Mouse (Mus musculus): ENCODE data around the gene Ubxn6. TPM values are rescaled to one million over a fixed set of nuclear protein-coding genes. Genes with fewer than 3 reads are reported as not detected.

The Ubxn6 gene
- polyA plus RNA-seq (2014; fragmentation: Illumina TruSeq; extraction: RNeasy Lipid Tissue Mini Kit (QIAGEN cat#74804); ENCODE audit: low read depth, low replicate concordance), result 15.0 TPM

DNA sequence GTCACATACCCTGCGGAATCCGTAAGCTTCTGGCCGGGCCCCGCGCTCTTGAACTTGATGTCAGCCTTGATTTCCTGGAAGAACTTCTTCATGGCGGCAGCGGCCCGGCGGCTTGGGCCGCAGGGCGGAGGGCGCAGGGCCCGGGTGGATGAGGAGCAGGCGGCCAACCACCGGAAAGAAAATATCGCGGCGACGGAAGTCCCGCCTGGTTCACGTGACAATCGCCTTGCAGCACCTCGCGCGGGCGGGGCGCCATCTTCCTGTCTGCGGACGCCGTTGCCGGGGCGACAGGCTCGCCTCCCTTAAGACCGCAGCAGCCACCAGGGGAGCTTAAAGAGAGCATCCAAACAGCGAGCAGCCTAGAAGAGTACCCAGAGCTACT lies at the start of gene Ubxn6:
Gene Ubxn6 (minus strand): TSS at position 202 of the 382 bp plus-strand sequence.

DNA sequence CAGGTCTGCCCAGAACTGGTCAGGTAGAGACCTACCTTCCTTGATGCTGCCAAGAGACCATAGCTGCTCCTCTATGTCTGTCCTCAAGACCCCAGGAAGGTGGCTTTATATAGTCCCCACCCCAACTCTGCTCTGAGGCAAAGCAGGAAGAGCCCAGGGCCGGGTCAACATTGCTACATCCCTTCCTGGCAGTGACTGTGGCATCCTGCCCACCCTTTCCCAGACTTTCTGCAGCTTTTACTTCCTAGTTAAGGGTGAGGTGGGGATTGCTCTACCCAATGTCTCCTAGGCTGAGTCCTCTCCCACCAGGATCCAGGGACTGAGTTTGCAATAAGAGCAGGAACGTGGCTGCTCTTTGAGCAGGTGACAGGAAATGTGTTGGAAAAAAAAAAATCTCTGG lies 47.0 kb upstream of the Ubxn6 start, which contains the start of gene Lrg1:
Gene Lrg1 (minus strand): TSS at position 176 of the 400 bp plus-strand sequence.

DNA sequence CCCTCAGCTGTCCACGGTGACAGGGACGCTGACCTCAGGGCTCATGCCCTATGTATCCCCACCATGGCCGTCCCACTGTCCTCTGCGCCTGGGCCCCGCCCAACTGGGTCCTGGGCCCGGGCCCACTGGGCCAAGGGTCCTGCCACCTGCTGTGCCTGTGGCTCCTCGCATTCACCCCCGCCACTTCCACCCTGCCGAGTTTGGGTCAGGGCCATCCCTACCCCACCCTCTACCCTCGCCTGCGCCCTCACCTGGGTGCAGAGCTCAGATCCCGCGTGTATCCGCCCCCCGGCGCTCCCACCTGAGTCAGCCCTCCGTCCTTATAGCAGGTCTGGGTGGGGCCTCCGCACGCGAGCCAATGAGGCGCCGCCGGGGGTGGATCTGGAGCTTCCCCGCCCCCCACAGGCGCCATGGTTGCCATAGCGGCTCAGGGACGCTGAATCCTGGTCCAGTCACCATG lies 42.5 kb upstream of the Ubxn6 start, which contains the start of gene Plin5:
Gene Plin5 (minus strand): TSS at position 346 of the 460 bp plus-strand sequence.

DNA sequence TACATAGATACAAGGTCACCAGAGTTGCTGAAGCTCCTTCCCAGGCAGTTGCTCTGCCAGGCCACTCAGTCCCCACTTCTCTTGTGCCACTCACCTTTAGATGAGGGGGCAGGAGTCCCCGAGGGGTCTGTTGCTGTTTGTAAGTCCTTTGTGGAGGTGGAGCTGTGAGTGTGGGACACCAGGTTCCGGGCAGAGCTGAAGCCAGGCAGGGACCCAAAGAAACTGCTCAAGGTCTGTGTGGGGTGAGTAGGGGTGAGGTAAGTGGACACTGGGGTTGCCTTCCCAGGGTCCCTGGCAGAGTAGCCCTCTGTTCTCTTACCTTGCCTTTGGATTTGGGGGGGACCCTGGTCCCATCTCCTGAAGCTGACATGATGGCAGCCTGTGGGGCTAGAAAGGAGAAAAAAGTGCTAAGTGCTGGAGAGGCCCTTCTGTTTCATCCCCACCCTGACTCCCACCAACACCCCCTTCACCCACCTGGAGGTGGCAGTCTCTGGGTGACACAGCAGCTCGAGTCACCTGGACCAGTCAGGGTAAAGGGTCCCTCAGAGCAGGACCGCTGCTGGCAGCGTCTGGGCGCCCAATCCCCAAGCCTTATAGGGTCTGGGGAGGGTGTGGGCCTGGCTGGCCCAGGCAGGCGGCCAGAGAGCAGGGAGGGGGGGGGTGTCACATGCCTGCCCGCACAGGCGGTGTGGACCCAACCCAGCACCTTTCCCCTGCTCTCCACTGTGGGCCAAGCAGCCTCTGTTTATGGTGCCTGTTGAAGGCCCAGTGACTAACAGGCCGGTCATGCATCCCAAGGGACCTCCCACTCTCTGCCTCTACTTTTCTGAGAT lies 34.6 kb upstream of the Ubxn6 start, which contains the start of gene Plin4:
Gene Plin4 (minus strand): TSS at position 585 of the 833 bp plus-strand sequence.

DNA sequence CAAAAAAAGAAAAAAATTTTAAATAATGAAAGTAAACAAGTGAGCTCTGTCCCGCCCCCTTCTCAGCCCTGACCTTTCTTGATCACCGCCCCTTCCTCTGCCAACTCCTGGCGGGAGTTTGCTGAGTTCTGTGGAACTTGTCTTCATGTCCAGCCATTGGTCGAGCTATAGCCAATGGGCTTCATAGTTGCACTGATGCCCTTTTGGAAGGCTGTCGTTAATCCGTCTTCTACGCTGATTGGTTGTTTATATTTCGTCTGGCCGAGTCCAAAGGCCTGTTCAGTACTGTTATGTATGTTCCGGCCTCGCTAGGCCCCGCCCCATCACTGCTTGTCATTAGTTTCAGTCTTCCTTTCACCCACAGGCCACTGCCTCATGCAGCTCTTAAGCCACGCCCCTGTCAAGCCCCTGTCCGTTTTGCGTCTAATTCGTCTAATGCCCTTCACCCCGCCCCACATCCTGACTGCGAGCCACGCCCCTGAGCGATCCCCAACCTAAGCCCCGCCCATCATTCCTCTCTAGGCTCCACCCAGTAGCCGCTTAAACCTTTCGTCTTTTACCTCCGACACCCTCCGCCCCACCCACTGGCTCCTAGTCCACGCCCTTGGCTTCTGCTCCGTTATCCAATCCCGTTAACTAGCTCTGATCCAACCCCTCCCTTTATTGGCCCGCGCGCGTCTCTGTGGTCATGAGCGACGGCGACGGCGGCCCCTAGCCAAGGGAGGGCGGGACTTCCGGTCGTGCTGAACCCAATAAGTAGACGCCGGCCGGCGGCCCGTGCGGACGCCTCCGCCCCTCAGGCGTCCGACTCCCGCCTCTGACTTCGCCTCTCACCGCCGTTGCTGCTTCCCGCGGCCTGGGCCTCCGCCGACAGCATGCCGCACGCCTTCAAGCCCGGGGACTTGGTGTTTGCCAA lies 4.3 kb upstream of the Ubxn6 start, which contains the start of gene Hdgfl2:
Gene Hdgfl2 (plus strand): TSS at position 755 of the 916 bp plus-strand sequence.

DNA sequence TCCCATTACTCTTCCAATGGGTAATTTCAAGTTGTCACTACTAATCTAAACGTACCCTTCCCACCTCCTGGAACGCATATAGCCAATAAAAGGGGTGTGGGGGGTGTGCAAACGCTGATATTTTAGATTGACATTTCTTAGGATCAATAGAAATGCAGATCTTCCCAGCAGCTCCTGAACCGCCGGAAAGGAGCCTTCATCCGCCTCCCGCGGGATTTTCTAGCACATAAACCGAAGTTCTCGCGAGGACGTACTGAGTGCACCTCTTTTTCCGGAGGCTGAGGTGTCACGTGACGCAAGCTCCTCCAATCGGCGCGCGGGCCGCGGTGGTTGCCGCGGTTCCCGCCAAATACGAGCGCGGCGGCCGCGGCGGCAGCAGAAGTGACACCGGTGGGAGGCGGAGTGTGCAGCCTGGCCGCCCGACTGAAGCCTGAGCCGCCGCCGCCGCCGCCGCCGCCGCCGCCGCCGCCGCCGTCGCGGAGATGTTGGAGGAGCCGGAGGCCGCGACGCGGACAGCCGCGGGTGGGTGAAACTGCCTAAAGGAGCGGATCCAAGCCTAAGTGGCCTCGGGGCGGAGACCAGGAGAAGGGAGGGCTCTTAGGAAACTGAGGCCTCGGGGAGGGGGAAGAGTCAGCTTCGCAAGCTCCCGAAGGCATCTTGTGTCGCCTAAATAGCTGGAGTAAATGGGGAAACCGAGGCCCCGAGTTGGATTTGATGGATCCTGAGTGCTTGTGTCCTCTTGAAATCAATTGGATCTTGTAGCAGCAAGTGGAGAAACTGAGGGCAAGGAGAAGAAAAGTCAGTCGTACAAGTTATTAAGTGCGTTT lies 34.6 kb downstream of the Ubxn6 start, which contains the start of gene Chaf1a:
Gene Chaf1a (plus strand): TSS at position 410 of the 827 bp plus-strand sequence.

DNA sequence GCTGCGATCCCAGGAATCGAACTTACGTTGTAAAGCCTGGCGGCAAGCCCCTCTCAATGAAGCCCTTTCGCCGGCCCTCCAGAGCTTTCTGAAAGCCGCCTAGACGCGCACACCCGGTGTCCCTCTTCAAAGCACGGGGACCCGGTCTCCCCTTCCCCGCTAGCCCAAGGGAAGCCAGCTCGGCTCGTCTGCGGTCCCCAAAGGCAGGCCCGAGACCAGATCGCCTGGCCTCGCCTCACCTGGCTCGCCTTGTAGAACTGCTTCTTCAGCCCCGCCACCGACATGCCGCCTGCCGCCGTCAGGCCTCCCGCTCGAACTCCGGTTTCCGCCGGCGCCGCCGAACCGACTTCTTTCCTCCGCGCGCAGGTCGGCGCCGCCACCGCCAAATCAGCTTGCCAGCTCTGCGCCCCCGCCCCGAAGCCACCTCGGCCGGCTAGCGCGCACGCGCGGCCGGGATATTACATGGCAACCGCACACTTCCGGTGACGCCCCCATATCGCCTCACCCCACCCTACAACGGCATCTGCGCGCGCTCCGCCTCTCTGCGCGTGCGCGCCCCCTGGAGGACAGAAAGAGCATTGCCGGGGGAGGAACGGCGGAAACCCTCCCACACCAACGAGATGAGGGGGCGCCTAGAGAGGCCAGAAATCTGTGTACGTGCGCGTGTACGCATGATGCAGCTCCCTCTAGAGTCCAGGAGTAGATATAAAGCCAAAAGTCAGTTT lies 38.5 kb downstream of the Ubxn6 start, which contains the start of gene Sh3gl1:
Gene Sh3gl1 (minus strand): TSS at position 460 of the 725 bp plus-strand sequence.

Other genes with a start within 250 kb of the Ubxn6 start
- gene Zfp119a, start 196.1 kb downstream of the Ubxn6 start, polyA plus RNA-seq (2014; fragmentation: Illumina TruSeq; extraction: RNeasy Lipid Tissue Mini Kit (QIAGEN cat#74804); ENCODE audit: low read depth, low replicate concordance), result 15.8 TPM
- 23.9 TPM for gene Zfp959, start 182.9 kb downstream of the Ubxn6 start, polyA plus RNA-seq (2014; fragmentation: Illumina TruSeq; extraction: RNeasy Lipid Tissue Mini Kit (QIAGEN cat#74804); ENCODE audit: low read depth, low replicate concordance)
- gene Zfp119b, start 125.5 kb downstream of the Ubxn6 start, polyA plus RNA-seq (2014; fragmentation: Illumina TruSeq; extraction: RNeasy Lipid Tissue Mini Kit (QIAGEN cat#74804); ENCODE audit: low read depth, low replicate concordance), result 11.8 TPM
- not detected for gene Ebi3, start 122.4 kb downstream of the Ubxn6 start, polyA plus RNA-seq (2014; fragmentation: Illumina TruSeq; extraction: RNeasy Lipid Tissue Mini Kit (QIAGEN cat#74804); ENCODE audit: low read depth, low replicate concordance)
- gene Yju2, start 115.9 kb downstream of the Ubxn6 start, polyA plus RNA-seq (2014; fragmentation: Illumina TruSeq; extraction: RNeasy Lipid Tissue Mini Kit (QIAGEN cat#74804); ENCODE audit: low read depth, low replicate concordance), result 0.45 TPM
- gene Shd, start 104.6 kb downstream of the Ubxn6 start, polyA plus RNA-seq (2014; fragmentation: Illumina TruSeq; extraction: RNeasy Lipid Tissue Mini Kit (QIAGEN cat#74804); ENCODE audit: low read depth, low replicate concordance), result not detected
- not detected for gene Fsd1, start 88.5 kb downstream of the Ubxn6 start, polyA plus RNA-seq (2014; fragmentation: Illumina TruSeq; extraction: RNeasy Lipid Tissue Mini Kit (QIAGEN cat#74804); ENCODE audit: low read depth, low replicate concordance)
- gene Stap2, start 69.4 kb downstream of the Ubxn6 start, polyA plus RNA-seq (2014; fragmentation: Illumina TruSeq; extraction: RNeasy Lipid Tissue Mini Kit (QIAGEN cat#74804); ENCODE audit: low read depth, low replicate concordance), result 10.6 TPM
- gene Mpnd, start 69.3 kb downstream of the Ubxn6 start, polyA plus RNA-seq (2014; fragmentation: Illumina TruSeq; extraction: RNeasy Lipid Tissue Mini Kit (QIAGEN cat#74804); ENCODE audit: low read depth, low replicate concordance), result 1.8 TPM
- gene Sh3gl1, start 38.4 kb downstream of the Ubxn6 start, polyA plus RNA-seq (2014; fragmentation: Illumina TruSeq; extraction: RNeasy Lipid Tissue Mini Kit (QIAGEN cat#74804); ENCODE audit: low read depth, low replicate concordance), result 0.42 TPM
- gene Chaf1a, start 34.6 kb downstream of the Ubxn6 start, polyA plus RNA-seq (2014; fragmentation: Illumina TruSeq; extraction: RNeasy Lipid Tissue Mini Kit (QIAGEN cat#74804); ENCODE audit: low read depth, low replicate concordance), result 0.13 TPM
- gene Hdgfl2, start 4.6 kb upstream of the Ubxn6 start, polyA plus RNA-seq (2014; fragmentation: Illumina TruSeq; extraction: RNeasy Lipid Tissue Mini Kit (QIAGEN cat#74804); ENCODE audit: low read depth, low replicate concordance), result 4.5 TPM
- 0.24 TPM for gene Plin4, start 34.8 kb upstream of the Ubxn6 start, polyA plus RNA-seq (2014; fragmentation: Illumina TruSeq; extraction: RNeasy Lipid Tissue Mini Kit (QIAGEN cat#74804); ENCODE audit: low read depth, low replicate concordance)
- gene Plin5, start 42.6 kb upstream of the Ubxn6 start, polyA plus RNA-seq (2014; fragmentation: Illumina TruSeq; extraction: RNeasy Lipid Tissue Mini Kit (QIAGEN cat#74804); ENCODE audit: low read depth, low replicate concordance), result 8.7 TPM
- gene Lrg1, start 47.0 kb upstream of the Ubxn6 start, polyA plus RNA-seq (2014; fragmentation: Illumina TruSeq; extraction: RNeasy Lipid Tissue Mini Kit (QIAGEN cat#74804); ENCODE audit: low read depth, low replicate concordance), result 5.9 TPM
- gene Sema6b, start 65.3 kb upstream of the Ubxn6 start, polyA plus RNA-seq (2014; fragmentation: Illumina TruSeq; extraction: RNeasy Lipid Tissue Mini Kit (QIAGEN cat#74804); ENCODE audit: low read depth, low replicate concordance), result not detected
- 7.9 TPM for gene Tnfaip8l1, start 87.4 kb upstream of the Ubxn6 start, polyA plus RNA-seq (2014; fragmentation: Illumina TruSeq; extraction: RNeasy Lipid Tissue Mini Kit (QIAGEN cat#74804); ENCODE audit: low read depth, low replicate concordance)
- gene Mydgf, start 108.9 kb upstream of the Ubxn6 start, polyA plus RNA-seq (2014; fragmentation: Illumina TruSeq; extraction: RNeasy Lipid Tissue Mini Kit (QIAGEN cat#74804); ENCODE audit: low read depth, low replicate concordance), result 15.3 TPM
- 1.1 TPM for gene Dpp9, start 143.9 kb upstream of the Ubxn6 start, polyA plus RNA-seq (2014; fragmentation: Illumina TruSeq; extraction: RNeasy Lipid Tissue Mini Kit (QIAGEN cat#74804); ENCODE audit: low read depth, low replicate concordance)
- gene Fem1a, start 181.8 kb upstream of the Ubxn6 start, polyA plus RNA-seq (2014; fragmentation: Illumina TruSeq; extraction: RNeasy Lipid Tissue Mini Kit (QIAGEN cat#74804); ENCODE audit: low read depth, low replicate concordance), result 2.0 TPM
- 0.61 TPM for gene Ticam1, start 201.8 kb upstream of the Ubxn6 start, polyA plus RNA-seq (2014; fragmentation: Illumina TruSeq; extraction: RNeasy Lipid Tissue Mini Kit (QIAGEN cat#74804); ENCODE audit: low read depth, low replicate concordance)
- gene Plin3, start 217.8 kb upstream of the Ubxn6 start, polyA plus RNA-seq (2014; fragmentation: Illumina TruSeq; extraction: RNeasy Lipid Tissue Mini Kit (QIAGEN cat#74804); ENCODE audit: low read depth, low replicate concordance), result 6.8 TPM
- gene Arrdc5, start 225.3 kb upstream of the Ubxn6 start, polyA plus RNA-seq (2014; fragmentation: Illumina TruSeq; extraction: RNeasy Lipid Tissue Mini Kit (QIAGEN cat#74804); ENCODE audit: low read depth, low replicate concordance), result not detected
- gene Uhrf1, start 228.3 kb upstream of the Ubxn6 start, polyA plus RNA-seq (2014; fragmentation: Illumina TruSeq; extraction: RNeasy Lipid Tissue Mini Kit (QIAGEN cat#74804); ENCODE audit: low read depth, low replicate concordance), result not detected

Measured in liver, adult 10 weeks (tissue).